Mouse (Mus musculus) left cerebral cortex, postnatal 4 days (tissue): ENCODE results near the gene Plau. TPM values are rescaled to one million over a fixed set of nuclear protein-coding genes. Genes with fewer than 3 reads are reported as not detected.

Experiments
- DNase-seq: peaks from one replicate; pipeline ENCODE4 v3.0.0-alpha.2; 2022
- intact Hi-C: fragments of 180-260 bp; cut with DNase I; formaldehyde crosslinking; loops from one replicate; pipeline ENCODE4 v1.15.1; 2025
- total RNA-seq, 2 experiments: library from RNA; stranded (reverse); gene quantifications; 2 replicates each; pipeline ENCODE4 v1.2.3; 2021

Plau gene
- total RNA-seq, 2 experiments from 2014 or later: 2.6 to 3.4 TPM

DNA sequence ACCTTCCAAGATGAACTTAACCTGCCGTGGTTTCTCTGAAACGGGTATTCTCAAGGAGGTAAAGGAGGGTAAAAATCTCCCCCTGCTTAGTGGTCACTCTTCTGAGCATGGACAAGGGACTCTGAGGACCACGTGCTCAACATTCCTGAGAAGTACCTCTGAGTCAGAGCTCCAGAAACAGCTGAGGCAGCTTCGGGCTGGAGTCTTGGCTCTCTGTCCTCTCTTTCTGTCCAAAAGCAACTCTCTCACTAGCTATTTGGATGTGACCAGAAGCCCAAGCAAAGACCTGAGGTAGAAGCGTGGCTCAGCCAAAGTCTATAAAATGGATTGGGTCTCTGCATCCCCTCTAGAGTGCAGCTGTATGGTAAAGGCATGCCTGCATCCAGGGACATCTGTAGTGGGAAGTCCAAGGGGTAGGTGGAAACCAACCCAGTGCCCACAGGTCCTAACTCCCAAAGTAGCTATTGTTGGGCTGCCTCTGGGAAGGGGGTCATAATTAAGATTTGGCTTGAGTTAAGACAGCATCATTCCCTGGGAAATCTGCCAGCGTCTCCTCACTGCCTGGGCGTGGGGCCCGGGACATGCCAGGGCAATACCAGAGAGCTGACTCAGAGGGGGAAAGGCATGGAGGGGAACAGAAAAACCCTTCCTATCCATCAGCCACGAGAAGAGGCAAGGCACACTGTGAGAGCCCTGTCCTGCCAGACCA is 31.3 kb upstream of the Plau start:
- DNase-seq: peak; percentile 87
- intact Hi-C loops: no loop called here

DNA sequence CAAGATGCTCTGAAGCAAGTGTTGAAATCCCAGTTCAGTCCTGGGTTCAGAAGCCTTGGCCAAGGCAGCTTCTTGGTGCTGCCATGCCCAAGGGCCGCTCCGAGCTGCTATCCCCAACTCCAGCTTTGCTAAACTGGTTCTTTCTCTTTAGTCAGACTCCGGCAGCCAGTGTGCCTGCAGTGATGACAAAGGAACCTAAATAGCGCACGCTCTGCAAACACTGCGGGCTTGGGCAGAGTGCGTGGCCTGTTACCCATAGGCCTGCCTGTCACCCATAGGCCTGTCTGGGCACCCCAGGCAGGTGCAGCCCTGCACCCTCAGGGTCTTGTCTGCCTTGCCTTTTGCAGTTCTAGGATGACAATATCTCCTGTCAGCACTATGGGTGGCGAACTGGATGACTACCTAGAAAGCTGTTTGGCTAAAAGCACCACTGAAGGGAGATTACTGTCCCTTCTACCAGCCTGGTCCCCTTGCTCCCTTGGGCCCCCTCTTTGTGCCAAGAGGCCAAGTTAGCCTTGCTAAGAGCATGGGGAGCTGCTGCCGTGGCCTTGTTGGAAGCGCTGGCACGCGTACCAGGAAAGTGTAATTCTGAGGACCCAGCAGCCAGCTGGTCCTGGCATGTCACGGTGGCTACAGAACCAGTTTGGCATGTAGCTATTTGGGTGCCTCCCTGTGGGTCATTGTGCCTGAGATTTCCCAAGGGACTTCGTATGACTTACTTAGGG is 30.2 kb upstream of the Plau start:
- peak; percentile 23 for DNase-seq
- intact Hi-C loops: no loop called here

DNA sequence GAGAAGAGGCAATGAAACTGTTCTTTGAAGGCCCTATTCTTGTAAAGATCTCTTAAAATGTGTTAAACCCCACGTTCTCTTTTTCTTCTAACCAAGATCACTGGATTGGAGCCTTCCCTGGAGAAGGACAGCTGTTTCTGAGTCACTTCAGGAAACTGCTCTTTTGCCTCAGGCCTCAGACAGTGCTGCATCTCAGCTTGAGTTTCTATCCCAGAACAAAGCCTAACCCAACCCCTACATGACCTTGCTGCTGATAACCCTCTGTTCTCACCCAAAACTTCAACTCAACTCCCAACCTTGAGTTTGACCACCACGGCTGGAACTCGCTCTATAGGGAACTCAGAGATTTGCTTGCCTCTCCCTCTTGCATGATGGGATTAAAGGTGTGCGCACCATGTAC is 27.1 kb upstream of the Plau start:
- intact Hi-C loops: no loop called here
- DNase-seq: no peak

DNA sequence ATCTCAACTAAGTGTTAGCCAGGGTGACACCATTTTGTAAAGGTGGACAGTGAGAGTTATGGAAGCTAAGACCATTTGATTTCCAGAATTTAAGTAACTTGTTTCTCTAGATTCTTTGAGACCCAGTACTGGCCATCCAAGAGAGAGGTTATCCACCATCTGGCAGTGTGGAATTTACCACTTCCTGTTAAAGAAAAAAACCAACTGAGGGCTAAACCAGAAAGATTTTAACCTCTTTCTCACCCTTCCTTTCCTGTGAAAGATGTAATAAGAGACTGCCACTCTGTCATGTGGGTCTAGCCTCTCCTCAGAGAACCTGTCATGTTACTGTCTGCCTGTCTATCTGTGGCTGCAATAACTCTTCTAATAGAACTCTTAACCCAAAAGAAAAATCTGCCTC is 26.6 kb upstream of the Plau start:
- intact Hi-C loops: no loop called here
- DNase-seq: no peak

DNA sequence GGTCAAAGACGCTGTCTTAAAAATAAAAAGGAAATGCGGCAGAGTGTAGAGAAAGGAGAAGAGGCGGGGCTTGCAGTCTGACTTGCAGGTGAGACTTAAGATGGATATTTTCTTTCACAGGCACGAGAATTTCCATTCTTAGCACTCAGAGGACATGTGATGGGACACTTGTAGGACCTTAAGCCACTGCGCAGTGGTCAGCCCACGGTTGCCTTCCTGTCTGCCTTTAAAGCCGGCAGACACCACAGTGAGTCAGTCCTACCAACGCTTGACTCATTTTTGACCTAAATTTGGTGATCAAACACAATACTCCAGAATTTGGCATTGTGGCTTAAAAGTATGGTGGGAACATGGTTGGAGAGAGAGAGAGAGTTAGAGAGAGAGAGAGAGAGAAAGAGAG is 25.2 kb upstream of the Plau start:
- DNase-seq: no peak
- intact Hi-C loops: no loop called here

DNA sequence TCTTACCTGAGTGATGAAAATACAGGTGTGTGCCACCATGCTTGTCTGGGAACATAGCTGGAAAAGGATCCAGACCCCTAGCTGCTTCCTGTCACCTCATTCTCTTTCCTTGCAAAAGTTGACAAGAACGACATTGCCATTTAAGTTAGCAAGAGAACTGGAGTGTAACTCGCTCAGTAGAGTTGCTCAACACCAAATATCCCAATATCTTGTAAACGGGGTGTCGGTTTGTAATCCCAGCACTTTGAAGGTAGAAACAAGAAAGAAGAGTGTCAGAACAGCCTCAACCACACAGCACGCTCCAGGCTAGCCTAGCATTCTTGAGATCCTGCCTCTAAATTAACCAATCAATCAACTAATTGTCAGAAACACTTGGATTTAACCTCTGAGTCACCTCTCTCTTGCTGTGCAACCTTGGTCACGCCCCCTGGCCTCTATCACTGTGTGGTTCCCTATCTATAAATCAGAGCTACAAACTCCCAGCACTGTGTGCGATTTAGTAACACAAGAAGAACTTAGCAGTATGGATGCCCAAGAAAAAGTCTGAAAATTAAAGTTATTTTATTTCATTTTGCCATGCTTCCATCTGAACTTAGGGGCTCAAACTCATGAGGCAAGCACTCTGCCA is 24.6 kb upstream of the Plau start:
- intact Hi-C loops: no loop called here
- no peak for DNase-seq

DNA sequence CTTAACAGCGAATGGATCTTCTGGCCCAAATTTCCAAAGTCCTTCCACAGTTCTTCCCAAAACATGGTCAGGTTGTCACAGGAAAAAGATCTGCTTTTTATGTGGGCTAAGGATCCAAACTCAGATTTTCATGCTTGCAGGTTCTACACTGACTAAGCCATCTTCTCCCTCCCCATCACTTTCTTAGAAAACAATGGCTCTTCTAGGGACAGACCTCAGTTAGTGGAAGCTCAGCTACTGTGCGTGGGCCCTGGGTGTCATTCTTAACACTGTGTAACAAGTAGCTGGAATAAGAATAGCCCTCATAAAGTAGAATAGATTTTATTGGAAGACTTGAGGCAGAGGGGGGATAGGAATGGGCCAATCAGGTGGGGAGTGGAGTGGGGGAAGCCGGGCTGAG is 21.0 kb upstream of the Plau start:
- intact Hi-C loops: no loop called here
- no peak for DNase-seq

DNA sequence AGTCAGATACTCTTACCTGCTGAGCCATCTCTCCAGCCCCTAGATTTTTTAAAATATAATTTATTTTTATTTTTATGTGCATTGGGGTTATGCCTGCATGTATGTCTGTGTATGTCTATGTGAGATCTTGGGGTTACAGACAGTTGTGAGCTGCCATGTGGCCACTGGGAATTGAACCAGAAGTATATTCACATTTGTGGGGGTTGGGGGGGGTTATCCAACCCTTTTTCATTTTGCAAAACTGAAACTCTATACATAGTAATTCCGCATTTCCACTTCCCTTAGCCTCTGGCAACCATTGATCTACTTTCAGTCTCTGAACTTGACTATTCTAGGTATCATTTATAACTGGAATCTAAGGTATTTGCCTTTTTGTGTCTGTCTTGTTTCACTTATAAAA is 11.9 kb upstream of the Plau start:
- DNase-seq: no peak
- intact Hi-C loops: no loop called here

DNA sequence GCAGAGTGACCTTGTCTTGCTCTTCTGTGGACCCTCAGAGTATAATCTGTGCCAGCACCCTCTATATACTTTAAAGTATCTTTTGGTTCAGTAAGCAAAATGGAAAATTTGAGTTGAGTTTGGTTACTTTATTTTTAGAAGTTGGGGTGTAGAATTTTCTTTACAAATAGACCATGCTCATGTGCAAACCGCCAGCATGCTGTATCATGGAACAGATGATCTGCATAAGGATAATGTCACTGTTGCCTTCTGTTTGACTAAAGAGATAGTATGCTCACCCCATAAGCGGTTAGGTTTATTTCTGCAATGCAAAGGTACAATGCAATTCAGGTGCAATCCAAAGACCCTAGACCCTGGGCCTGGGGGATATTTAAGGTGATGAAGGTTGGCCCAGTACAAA is 10.9 kb upstream of the Plau start:
- intact Hi-C loops: no loop called here
- DNase-seq: no peak

DNA sequence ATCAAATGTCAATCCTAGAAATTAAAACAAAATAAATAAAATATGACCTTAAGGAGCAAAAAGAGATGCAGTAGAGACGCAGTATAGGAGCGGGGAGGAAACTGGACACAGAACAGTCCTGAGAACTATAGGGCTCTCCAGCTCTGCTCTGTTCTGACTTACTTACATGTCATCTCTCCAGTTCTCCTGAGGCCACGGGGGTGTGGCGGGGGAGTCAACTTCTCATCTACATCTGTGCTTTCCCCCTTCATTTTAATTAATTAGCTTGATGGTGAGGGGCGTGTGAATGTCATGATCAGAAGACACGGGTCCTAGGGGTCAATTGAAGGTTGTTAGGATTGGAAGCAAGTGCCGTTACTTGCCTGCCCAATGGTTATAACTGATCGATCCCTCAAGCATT is 9.4 kb upstream of the Plau start:
- intact Hi-C loops: no loop called here
- DNase-seq: no peak

DNA sequence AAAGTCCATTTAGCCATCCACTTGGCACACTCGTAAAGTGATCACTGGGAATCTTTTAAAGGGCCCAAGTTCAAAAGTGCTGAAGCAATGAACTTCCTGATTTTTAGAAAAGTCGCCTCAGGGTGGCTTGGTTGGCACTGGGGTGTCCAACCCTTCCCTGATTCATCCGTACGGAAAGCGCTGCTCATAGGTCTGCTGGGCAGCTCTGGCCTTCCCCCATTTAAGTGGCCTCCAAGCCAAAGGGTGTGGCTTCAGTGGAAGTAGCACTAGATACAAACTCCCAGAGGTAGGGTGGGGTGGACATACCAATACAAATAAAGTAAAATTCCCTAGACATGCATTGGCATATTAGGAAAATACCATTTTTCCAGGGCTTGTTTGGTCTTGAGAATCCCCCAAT is 9.0 kb upstream of the Plau start:
- intact Hi-C loops: no loop called here
- DNase-seq: no peak

DNA sequence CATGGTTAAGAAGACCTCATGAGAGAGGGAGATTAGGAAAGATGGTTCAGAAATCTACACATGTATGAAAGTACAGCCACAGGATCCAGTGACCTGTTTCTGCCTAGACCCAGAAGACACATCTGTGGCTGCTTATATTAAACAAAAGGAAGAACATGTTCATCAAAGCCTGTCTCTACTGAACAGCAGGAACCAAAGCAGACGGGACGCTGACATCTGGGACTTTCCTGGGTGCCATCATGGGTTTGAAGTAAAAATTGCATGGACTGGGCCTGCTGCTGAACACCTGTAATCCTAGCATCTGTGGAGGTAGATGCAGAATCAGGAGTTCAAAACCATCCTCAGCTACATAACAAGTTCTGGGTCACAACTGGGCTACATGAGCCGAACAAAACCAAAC is 7.9 kb upstream of the Plau start:
- no peak for DNase-seq
- intact Hi-C loops: no loop called here

DNA sequence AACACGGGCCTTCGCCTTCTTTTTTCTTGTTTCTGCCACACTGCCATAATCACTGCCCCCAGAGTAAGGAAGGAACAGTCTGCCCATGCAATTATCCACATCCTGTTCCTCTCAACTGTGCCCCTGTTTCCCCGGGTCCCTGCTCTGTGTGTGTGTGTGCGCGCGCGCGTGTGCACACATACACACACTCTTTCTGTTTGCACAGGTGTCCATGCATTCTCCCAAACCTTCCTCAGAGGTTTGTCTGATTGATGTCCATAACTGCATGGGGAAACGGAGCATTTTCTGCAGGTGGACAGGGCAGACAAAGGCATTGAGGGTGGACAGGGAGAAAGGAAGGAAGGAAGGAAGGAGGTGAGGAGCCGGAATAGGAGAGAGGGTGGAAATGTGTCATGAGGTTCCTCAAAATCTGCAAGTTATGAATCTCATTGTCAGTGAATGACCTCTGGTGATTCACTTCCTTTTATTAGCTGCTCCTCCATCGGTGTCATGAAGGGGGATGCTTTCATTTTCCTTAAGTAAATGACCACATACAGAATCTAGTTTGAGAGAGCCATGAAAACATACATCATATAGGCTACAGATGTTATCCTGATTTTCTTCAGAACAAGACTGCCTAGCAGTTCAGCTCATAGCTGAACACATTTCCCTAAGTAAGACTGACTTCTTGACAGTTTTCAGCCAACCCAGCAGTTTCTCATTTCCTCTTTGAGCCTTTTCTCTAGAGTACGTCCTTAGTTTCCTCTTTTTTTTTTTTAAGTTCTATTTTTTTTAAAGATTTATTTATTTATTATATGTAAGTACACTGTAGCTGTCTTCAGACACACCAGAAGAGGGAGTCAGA is 6.7 kb upstream of the Plau start:
- intact Hi-C loops: no loop called here
- no peak for DNase-seq

DNA sequence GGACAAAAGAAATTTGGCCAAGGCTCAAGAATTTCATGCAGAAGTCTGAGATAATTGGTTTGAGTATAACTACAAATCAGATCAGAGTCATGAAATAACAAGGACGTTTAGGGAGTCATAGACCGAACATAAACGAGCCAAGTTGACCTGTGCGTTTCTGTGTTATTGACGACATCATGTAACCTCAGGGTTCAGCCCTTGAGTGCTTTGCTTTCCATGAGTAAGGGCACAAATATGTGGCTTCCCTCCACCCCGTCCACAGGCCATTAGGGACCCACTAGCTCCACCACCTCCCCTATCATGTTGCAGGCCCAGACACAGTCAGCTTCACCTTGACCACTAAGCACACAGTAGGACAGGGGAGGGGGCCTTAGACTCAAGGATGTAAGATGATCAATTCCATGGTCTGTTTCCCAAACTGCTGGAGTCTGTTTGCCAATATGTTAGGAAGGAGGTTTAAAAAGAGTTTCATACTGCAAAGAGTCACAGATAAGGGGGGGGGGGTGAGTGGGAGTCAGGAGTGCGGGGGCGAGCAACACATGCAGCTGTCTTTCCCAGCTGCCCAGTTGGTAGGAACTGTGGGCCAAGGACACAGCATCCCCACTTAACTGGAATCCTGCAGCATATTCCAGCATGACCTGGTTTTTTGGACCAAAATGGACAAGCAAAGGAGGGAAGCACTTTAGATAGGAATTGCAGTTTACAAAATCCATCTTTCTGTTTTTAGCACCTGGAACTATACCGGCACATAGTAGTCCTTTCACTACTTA is 5.1 kb upstream of the Plau start:
- no peak for DNase-seq
- intact Hi-C loops: no loop called here

DNA sequence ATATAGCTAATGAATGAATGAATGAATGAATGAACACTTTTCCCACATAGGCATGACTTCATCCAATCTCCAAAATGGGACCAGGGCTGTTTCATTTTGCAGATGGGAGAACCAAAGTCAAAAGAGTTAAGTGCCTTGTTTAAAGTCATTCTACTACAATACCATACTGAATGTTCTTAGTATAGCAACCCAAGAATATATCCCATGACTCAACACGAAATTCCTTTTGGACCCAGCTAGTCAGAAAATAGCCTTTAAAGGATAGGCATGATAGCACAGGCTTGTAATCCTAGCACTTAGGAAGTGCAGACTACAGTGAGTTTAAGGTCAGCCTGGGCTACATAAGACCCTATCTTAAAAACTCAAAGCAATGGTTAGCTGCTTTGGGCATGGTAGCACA is 4.5 kb upstream of the Plau start:
- intact Hi-C loops: no loop called here
- DNase-seq: no peak

DNA sequence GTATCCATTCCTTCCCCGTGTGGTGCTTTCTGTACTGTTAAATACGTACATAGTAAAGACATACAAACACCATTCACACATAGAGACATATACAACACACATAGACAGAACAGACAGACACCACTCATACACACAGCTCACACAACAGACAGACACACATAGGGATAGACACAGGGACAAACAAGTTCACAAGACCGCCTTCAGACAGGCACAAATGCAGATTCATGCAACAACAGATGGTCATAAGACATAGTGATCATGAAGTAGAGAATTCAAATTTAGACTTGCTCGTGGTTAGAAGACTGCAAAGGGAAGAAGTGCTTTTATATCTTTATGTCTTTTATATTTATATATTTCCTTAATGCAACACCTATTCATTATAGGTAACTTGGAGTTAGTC is 2.9 kb upstream of the Plau start:
- no peak for DNase-seq
- intact Hi-C loops: no loop called here

DNA sequence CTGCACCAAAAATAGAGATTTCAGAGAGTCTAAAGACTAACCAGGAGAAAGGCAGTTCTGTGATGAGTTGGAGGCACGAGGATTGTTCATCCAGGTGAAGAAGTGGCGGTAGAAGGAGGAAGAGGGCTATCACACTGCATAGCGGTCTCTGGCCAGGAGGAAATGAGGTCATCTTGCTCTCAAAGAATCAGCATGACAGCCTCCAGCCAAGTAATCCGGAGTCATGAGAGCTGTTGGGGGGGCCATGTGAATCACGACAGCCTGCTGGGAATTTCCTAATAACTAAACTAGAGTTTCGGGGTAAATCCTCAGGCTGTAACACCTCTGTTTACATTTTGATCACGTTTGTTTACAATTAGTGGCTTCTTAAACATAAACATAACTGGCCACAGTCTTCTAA is 2.3 kb upstream of the Plau start:
- intact Hi-C loops: no loop called here
- DNase-seq: no peak

DNA sequence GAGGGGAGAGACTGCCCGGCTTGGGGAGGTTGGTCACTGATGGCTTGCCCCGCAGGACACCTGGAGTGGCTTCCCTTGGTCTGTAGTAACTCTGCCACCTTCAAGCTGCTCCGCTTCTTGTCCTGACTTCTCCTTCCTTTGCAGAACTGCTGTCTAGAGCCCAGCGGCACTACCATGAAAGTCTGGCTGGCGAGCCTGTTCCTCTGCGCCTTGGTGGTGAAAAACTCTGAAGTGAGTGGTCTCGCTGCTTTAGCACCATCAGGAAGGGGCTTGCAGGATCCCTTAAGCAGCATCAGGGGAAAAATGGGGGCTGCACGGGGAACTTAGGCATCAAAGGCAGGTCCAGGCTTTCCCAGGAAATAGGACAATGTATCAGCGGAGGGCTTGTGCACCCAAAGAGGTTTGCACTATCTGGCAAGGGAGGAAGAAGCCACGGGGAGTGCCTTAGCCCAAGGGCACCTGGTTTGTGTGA is 481 bp downstream of the Plau start:
- DNase-seq: no peak

DNA sequence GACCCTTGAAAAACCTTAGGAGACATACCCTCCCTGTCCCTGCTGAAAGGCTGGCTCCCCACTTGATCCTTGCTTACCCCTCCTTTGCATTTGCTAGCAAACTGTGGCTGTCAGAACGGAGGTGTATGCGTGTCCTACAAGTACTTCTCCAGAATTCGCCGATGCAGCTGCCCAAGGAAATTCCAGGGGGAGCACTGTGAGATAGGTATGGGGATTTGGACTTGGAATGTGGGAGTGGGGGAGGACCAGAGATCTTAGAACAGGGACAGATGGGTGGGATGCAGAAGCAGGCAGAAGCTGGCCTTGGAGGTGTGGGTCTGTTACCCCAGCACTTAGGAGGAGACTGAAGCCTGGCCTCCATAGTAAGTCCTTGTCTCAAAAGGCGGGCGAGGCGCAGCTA is 1.2 kb downstream of the Plau start:
- intact Hi-C loops: no loop called here
- DNase-seq: no peak

More for the DNA sequence above, 481 bp downstream of the Plau start:
- intact Hi-C loops: no loop called here

DNA sequence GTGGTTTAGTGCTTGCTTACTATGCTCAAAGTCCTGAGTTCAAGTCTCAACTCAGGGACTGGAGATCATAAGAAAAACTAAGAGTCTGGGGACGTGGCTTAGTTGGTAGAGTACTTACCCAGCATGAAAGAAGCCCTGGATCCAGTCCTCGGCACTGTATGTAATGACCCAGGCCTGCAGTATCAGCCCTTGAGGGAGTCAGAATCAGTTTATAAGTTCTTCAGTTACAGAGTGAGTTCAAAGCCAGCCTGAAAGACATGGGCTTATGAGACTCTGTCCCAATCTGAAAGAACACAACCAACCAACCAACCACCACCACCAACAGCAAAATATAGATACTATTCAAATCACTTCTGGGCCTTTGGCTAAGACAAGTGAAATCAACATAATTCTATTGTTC is 5.1 kb downstream of the Plau start:
- DNase-seq: no peak
- intact Hi-C loops: no loop called here

DNA sequence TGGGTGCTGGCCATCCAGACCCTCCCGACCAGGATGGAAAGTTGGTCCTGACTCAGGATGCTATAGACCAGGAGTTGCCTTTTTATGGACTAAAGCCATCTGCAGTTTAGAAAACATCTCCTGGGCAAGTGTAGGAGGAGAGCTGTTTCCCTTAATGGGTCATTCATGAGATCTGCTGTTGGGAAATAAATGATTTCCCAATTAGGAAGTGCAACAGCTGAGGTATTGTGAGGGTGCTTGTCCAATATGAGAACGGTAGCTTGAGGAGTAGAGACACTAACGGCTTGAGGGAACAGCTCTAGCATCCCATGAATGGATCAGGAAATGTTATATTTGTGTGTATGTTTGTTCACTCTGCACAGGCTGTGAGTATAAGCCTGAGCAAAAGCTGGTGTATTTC is 6.2 kb downstream of the Plau start:
- intact Hi-C loops: no loop called here
- no peak for DNase-seq
